Mouse (Mus musculus) left cerebral cortex, adult 11 months (tissue): Measurements from ENCODE around the gene Cyp4f17.
"Not testable (repeated sequence)": the region's sequence is repeated elsewhere in the genome, so short reads cannot be mapped to it uniquely, and the experiment has no call there.

Source experiments
- DNase-seq: peaks from one replicate; pipeline ENCODE4 v3.0.0; 2022; ENCODE audit warnings: low spot score

Gene Cyp4f17

GRCm38 (mm10) chr17:32505851-32506728 is at the start of gene Cyp4f17:
Gene Cyp4f17, plus strand, starts transcription at chr17:32506050.
- no peak for DNase-seq

- no peak for DNase-seq
Observed at GRCm38 (mm10) chr17:32468494-32468893, 37.4 kb upstream of the Cyp4f17 start.

- no peak for DNase-seq
Observed at GRCm38 (mm10) chr17:32470795-32471194, 35.1 kb upstream of the Cyp4f17 start.

- DNase-seq, result no peak
Observed at GRCm38 (mm10) chr17:32472176-32472575, 33.7 kb upstream of the Cyp4f17 start.

GRCm38 (mm10) chr17:32474954-32475560 is 30.8 kb upstream of the Cyp4f17 start:
- no peak for DNase-seq

- DNase-seq, result no peak
Observed at GRCm38 (mm10) chr17:32477204-32477603, 28.6 kb upstream of the Cyp4f17 start.

- DNase-seq, result no peak
Observed at GRCm38 (mm10) chr17:32478727-32479126, 27.1 kb upstream of the Cyp4f17 start.

GRCm38 (mm10) chr17:32479554-32480506 is 26.0 kb upstream of the Cyp4f17 start:
- DNase-seq, result no peak

- no peak for DNase-seq
Observed at GRCm38 (mm10) chr17:32481766-32482165, 24.1 kb upstream of the Cyp4f17 start.

- no peak for DNase-seq
Observed at GRCm38 (mm10) chr17:32483200-32483599, 22.6 kb upstream of the Cyp4f17 start.

- no peak for DNase-seq
Observed at GRCm38 (mm10) chr17:32492349-32492980, 13.4 kb upstream of the Cyp4f17 start.

- peak; percentile 68 for DNase-seq
Observed at GRCm38 (mm10) chr17:32494601-32495000, 11.2 kb upstream of the Cyp4f17 start.

- DNase-seq, result not testable (repeated sequence)
Observed at GRCm38 (mm10) chr17:32500511-32500910, 5.3 kb upstream of the Cyp4f17 start.

- no peak for DNase-seq
Observed at GRCm38 (mm10) chr17:32501051-32501450, 4.8 kb upstream of the Cyp4f17 start.

- DNase-seq, result no peak
Observed at GRCm38 (mm10) chr17:32503111-32503510, 2.7 kb upstream of the Cyp4f17 start.

- DNase-seq, result no peak
Observed at GRCm38 (mm10) chr17:32506729-32507245, 937 bp downstream of the Cyp4f17 start.

- DNase-seq, result no peak
Observed at GRCm38 (mm10) chr17:32516126-32516525, 10.3 kb downstream of the Cyp4f17 start.

- DNase-seq, result no peak
Observed at GRCm38 (mm10) chr17:32521981-32522380, 16.1 kb downstream of the Cyp4f17 start.

GRCm38 (mm10) chr17:32522386-32522785 is 16.5 kb downstream of the Cyp4f17 start:
- no peak for DNase-seq

- DNase-seq, result no peak
Observed at GRCm38 (mm10) chr17:32522816-32523215, 17.0 kb downstream of the Cyp4f17 start.

- no peak for DNase-seq
Observed at GRCm38 (mm10) chr17:32523895-32524294, 18.0 kb downstream of the Cyp4f17 start.
